25 mouse cellular contexts compared by ENCODE assay signal in genomic region chr4:89380330-89380945, GRCm38 (mm10).
DNase-seq lines count a peak whose midpoint lies in the region; ATAC-seq and TF ChIP-seq lines count a peak whose summit lies in the region.
"Had no signal": no experiment of that assay in that cellular context is flagged by ENCODE, and none has a peak within 500 bp of the region (broad histone marks: within the 10 kb centered on the region; RNA-seq: fewer than 3 reads in every experiment).

No protein-coding gene starts in this region.

- ATAC-seq in liver, embryonic 11.5 days (replicated peaks; ENCODE audit: low FRiP score), result no peak
- ATAC-seq in intestine, embryonic 16.5 days, result peak; percentile 77
- ATAC-seq: activated CD4-positive, CD25-positive, alpha-beta regulatory T cell, adult 4 months; forebrain, embryonic 15.5 days; hindbrain, embryonic 16.5 days had no signal

- H3K79me2 ChIP-seq in CH12.LX (replicated peaks; ENCODE audit: control insufficient read depth, extremely low read depth, insufficient read depth, poor library complexity, severe bottlenecking), result peaks cover 40% of the 10 kb centered on the region

- H3K27ac ChIP-seq in liver, embryonic 11.5 days (ENCODE audit: low read depth, low read length), result no peak overlapping the region
- peak overlapping the region; percentile 100 for H3K27ac ChIP-seq in CH12.LX (ENCODE audit: insufficient read depth, low read depth)
- no peak overlapping the region for H3K27ac ChIP-seq in intestine, embryonic 16.5 days (ENCODE audit: low read length)
- H3K27ac ChIP-seq in small intestine, adult 2 months (ENCODE audit: insufficient read depth, low read depth, low read length), result peak overlapping the region; percentile 38
- H3K27ac ChIP-seq: embryonic facial prominence, embryonic 10.5 days; embryonic facial prominence, embryonic 13.5 days; forebrain, embryonic 12.5 days; forebrain, embryonic 15.5 days; heart, adult 2 months; heart, embryonic 10.5 days; heart, embryonic 13.5 days; hindbrain, embryonic 12.5 days had no signal

- H3K9me3 ChIP-seq in liver, embryonic 11.5 days (ENCODE audit: control insufficient read depth, low read length), result no peaks in the 10 kb centered on the region
- no peaks in the 10 kb centered on the region for H3K9me3 ChIP-seq in CH12.LX (replicated peaks; ENCODE audit: low read length)
- H3K9me3 ChIP-seq in intestine, embryonic 16.5 days (ENCODE audit: control insufficient read depth, low read length), result no peaks in the 10 kb centered on the region
- H3K9me3 ChIP-seq: embryonic facial prominence, embryonic 10.5 days; embryonic facial prominence, embryonic 13.5 days; forebrain, embryonic 12.5 days; forebrain, embryonic 15.5 days; heart, embryonic 10.5 days; heart, embryonic 13.5 days; hindbrain, embryonic 12.5 days had no signal

- TF ChIP-seq CTCF in CH12.LX (conservative IDR thresholded peaks at IDR 0.05 in 1 of 2, IDR thresholded peaks at IDR 0.05 in 1 of 2; ENCODE audit: low read depth in 2 of 2, low read length in 2 of 2), result no peak
- TF ChIP-seq CTCF in small intestine, adult 2 months (IDR thresholded peaks at IDR 0.05; ENCODE audit: extremely low read depth, insufficient read length, insufficient replicate concordance, low read depth, low read length), result no peak

- no peak overlapping the region for H3K9ac ChIP-seq in liver, embryonic 11.5 days (ENCODE audit: low read depth, low read length)
- peak overlapping the region; percentile 100 for H3K9ac ChIP-seq in CH12.LX (ENCODE audit: insufficient read depth, low read depth)
- H3K9ac ChIP-seq in intestine, embryonic 16.5 days (ENCODE audit: low read depth, low read length), result no peak overlapping the region
- H3K9ac ChIP-seq: embryonic facial prominence, embryonic 13.5 days; forebrain, embryonic 12.5 days; forebrain, embryonic 15.5 days; heart, embryonic 13.5 days; hindbrain, embryonic 12.5 days had no signal

- H3K27me3 ChIP-seq in liver, embryonic 11.5 days (replicated peaks; ENCODE audit: control insufficient read depth, insufficient read depth, low read length), result no peaks in the 10 kb centered on the region
- no peaks in the 10 kb centered on the region for H3K27me3 ChIP-seq in CH12.LX (replicated peaks)
- H3K27me3 ChIP-seq in intestine, embryonic 16.5 days (replicated peaks; ENCODE audit: control insufficient read depth, insufficient read depth, low read length), result no peaks in the 10 kb centered on the region
- no peaks in the 10 kb centered on the region for H3K27me3 ChIP-seq in small intestine, adult 2 months (ENCODE audit: control insufficient read depth, insufficient read depth, low read length)
- H3K27me3 ChIP-seq: embryonic facial prominence, embryonic 13.5 days; forebrain, embryonic 12.5 days; forebrain, embryonic 15.5 days; heart, embryonic 13.5 days; hindbrain, embryonic 12.5 days had no signal

- in situ Hi-C loops in CH12.LX (cut with MboI; ENCODE audit: low pct_ligation_motif_present, low pct_unique_long_range_greater_than_20kb, low sequenced_read_pairs), result no loop called here

- peak; percentile 52 for TF ChIP-seq POLR2A in CH12.LX (IDR thresholded peaks at IDR 0.05; ENCODE audit: low read depth, low read length)
- TF ChIP-seq POLR2A in small intestine, adult 2 months (IDR thresholded peaks at IDR 0.05; ENCODE audit: low read depth, low read length), result no peak

- DNase-seq in liver (peak; percentile 11), CH12.LX (ENCODE audit: extremely low read depth) (peak; percentile 72)
- DNase-seq in liver, embryonic 11.5 days (ENCODE audit: low spot score), result no peak
- no peak for DNase-seq in thymus, postnatal 10 days (ENCODE audit: low spot score in 2 of 2)
- no peak for DNase-seq in ovary, postnatal 36 days (ENCODE audit: low spot score)
- DNase-seq: adrenal gland, adult 8-10 months; adrenal gland, postnatal 25 days; cerebellum, adult 8-10 months; cerebellum, postnatal 36 days; embryo, embryonic 11 days; gastrocnemius, postnatal 25 days; heart, adult 2 months had no signal

- dilution Hi-C loops in CH12.LX (cut with MboI; ENCODE audit: extremely low pct_ligation_motif_present, extremely low pct_unique_long_range_greater_than_20kb, low sequenced_read_pairs), result no loop called here

- no peak overlapping the region for H3K4me2 ChIP-seq in liver, embryonic 11.5 days
- peak overlapping the region; percentile 69 for H3K4me2 ChIP-seq in CH12.LX (ENCODE audit: insufficient read depth, low read depth, poor library complexity, severe bottlenecking)
- H3K4me2 ChIP-seq in intestine, embryonic 16.5 days (ENCODE audit: low read depth, low read length), result no peak overlapping the region
- H3K4me2 ChIP-seq: embryonic facial prominence, embryonic 13.5 days; forebrain, embryonic 12.5 days; forebrain, embryonic 15.5 days; heart, embryonic 13.5 days; hindbrain, embryonic 12.5 days had no signal

- no peaks in the 10 kb centered on the region for H3K36me3 ChIP-seq in liver, embryonic 11.5 days (ENCODE audit: control insufficient read depth, insufficient read depth, low read length)
- H3K36me3 ChIP-seq in CH12.LX (replicated peaks in 1 of 2; ENCODE audit: control insufficient read depth in 1 of 2, insufficient read depth in 1 of 2, low read length in 1 of 2), result peaks cover 10 to 30% of the 10 kb centered on the region in 2 experiments
- H3K36me3 ChIP-seq in intestine, embryonic 16.5 days (ENCODE audit: control insufficient read depth, insufficient read depth, low read length), result no peaks in the 10 kb centered on the region
- no peaks in the 10 kb centered on the region for H3K36me3 ChIP-seq in small intestine, adult 2 months (ENCODE audit: control insufficient read depth, insufficient read depth, low read length)
- H3K36me3 ChIP-seq: embryonic facial prominence, embryonic 10.5 days; embryonic facial prominence, embryonic 13.5 days; forebrain, embryonic 12.5 days; forebrain, embryonic 15.5 days; G1E; heart, embryonic 10.5 days; heart, embryonic 13.5 days; hindbrain, embryonic 12.5 days had no signal

- 87% methylated on average over 8 of the region's 8 CpGs for WGBS in liver, embryonic 11.5 days
- WGBS in intestine, embryonic 16.5 days, result 88% methylated on average over 8 of the region's 8 CpGs
- 60% methylated on average over 8 of the region's 8 CpGs for WGBS in small intestine, adult 2 months

- H3K4me1 ChIP-seq in liver, embryonic 11.5 days (replicated peaks; ENCODE audit: control insufficient read depth, insufficient read depth, low read length), result no peaks in the 10 kb centered on the region
- H3K4me1 ChIP-seq in CH12.LX (ENCODE audit: control insufficient read depth in 1 of 2, insufficient read depth in 2 of 2), result peaks cover 18 to 60% of the 10 kb centered on the region in 2 experiments
- no peaks in the 10 kb centered on the region for H3K4me1 ChIP-seq in intestine, embryonic 16.5 days (ENCODE audit: control insufficient read depth, insufficient read depth, low read length)
- H3K4me1 ChIP-seq in small intestine, adult 2 months (ENCODE audit: control insufficient read depth, insufficient read depth, insufficient read length, low read length), result peaks cover 6% of the 10 kb centered on the region
- H3K4me1 ChIP-seq: embryonic facial prominence, embryonic 10.5 days; embryonic facial prominence, embryonic 13.5 days; forebrain, embryonic 12.5 days; forebrain, embryonic 15.5 days; heart, embryonic 10.5 days; heart, embryonic 13.5 days; hindbrain, embryonic 12.5 days had no signal

- no peak for TF ChIP-seq EP300 in CH12.LX (IDR thresholded peaks at IDR 0.05; ENCODE audit: low read length)

- no peak overlapping the region for H3K4me3 ChIP-seq in liver, embryonic 11.5 days (ENCODE audit: low read depth, low read length)
- peak overlapping the region; percentile 59 to 84 (median 81) for H3K4me3 ChIP-seq in CH12.LX (replicated peaks in 1 of 3; ENCODE audit: low read depth in 2 of 3, low read length in 2 of 3, poor library complexity in 1 of 3)
- H3K4me3 ChIP-seq in intestine, embryonic 16.5 days (ENCODE audit: low read length), result no peak overlapping the region
- no peak overlapping the region for H3K4me3 ChIP-seq in small intestine, adult 2 months (ENCODE audit: low read depth, low read length)
- H3K4me3 ChIP-seq: embryonic facial prominence, embryonic 10.5 days; embryonic facial prominence, embryonic 13.5 days; erythroblast, embryonic 14.5 days; forebrain, embryonic 12.5 days; forebrain, embryonic 15.5 days; heart, adult 2 months; heart, embryonic 10.5 days; heart, embryonic 13.5 days; hindbrain, embryonic 12.5 days had no signal

- TF ChIP-seq RAD21 in CH12.LX (IDR thresholded peaks at IDR 0.05; ENCODE audit: low read depth, low read length), result no peak

TF ChIP-seq in CH12.LX, 34 proteins besides CTCF, POLR2A, EP300 and RAD21:
- TF ChIP-seq E2F4 (IDR thresholded peaks at IDR 0.05; ENCODE audit: insufficient replicate concordance, low read depth, low read length) (no peak), USF1 (IDR thresholded peaks at IDR 0.05; ENCODE audit: low read depth, low read length) (no peak), SMC3 (IDR thresholded peaks at IDR 0.05; ENCODE audit: low read depth, low read length) (no peak), NELFE (IDR thresholded peaks at IDR 0.05; ENCODE audit: low read depth, low read length) (no peak), CHD2 (IDR thresholded peaks at IDR 0.05; ENCODE audit: low read length) (no peak), USF2 (conservative IDR thresholded peaks at IDR 0.05; ENCODE audit: low read depth, low read length) (no peak), MEF2A (IDR thresholded peaks at IDR 0.05; ENCODE audit: borderline replicate concordance, low read depth, low read length) (peak; percentile 33; the same call in 1 of the 2 replicates), BHLHE40 (IDR thresholded peaks at IDR 0.05; ENCODE audit: low read depth, low read length) (peak; percentile 84), TBP (conservative IDR thresholded peaks at IDR 0.05; ENCODE audit: low read depth, low read length) (peak; percentile 94), ETS1 (conservative IDR thresholded peaks at IDR 0.05; ENCODE audit: low read depth, low read length) (no peak; the same call in 1 of the 2 replicates), MYC (IDR thresholded peaks at IDR 0.05; ENCODE audit: low read depth, low read length) (0 out of 2 replicates have a peak, but pooled peaks have one; percentile 9)

Comparison
In these comparisons a context has a peak if more than half of its experiments do, and no peak if none do; other contexts are left out.
1. DNase-seq: peak in liver (single experiment) and CH12.LX (single experiment); none in liver, embryonic 11.5 days (single experiment), thymus, postnatal 10 days (0 of 2) and ovary, postnatal 36 days (single experiment).
2. H3K27ac ChIP-seq: peak in CH12.LX (single experiment) and small intestine, adult 2 months (single experiment); none in liver, embryonic 11.5 days (single experiment) and intestine, embryonic 16.5 days (single experiment).
3. H3K4me3 ChIP-seq: peak in CH12.LX (3 of 3); none in liver, embryonic 11.5 days (single experiment), intestine, embryonic 16.5 days (single experiment) and small intestine, adult 2 months (single experiment).